Mouse (Mus musculus) lung, adult 2 months (tissue): ENCODE data around the gene Mucl1. TPM values are rescaled to one million over a fixed set of nuclear protein-coding genes. Genes with fewer than 3 reads are reported as not detected.
A peak's percentile ranks its signal among the peaks of the same experiment; 100 is the strongest.
"Not testable (repeated sequence)": the region's sequence is repeated elsewhere in the genome, so short reads cannot be mapped to it uniquely, and the experiment has no call there.

Experiments
- DNase-seq: peaks from one replicate; pipeline ENCODE4 v3.0.0; 2022
- H3K4me1 ChIP-seq: fragments of 200-500 bp; 2 replicates; pipeline ENCODE4 v1.6.1; 2011; ENCODE audit warnings: low read length; ENCODE audit not compliant: control insufficient read depth, insufficient read depth
- H3K4me3 ChIP-seq: fragments of 200-500 bp; replicated peaks from 2 replicates; pipeline ENCODE3; 2011; ENCODE audit warnings: low read depth, mild to moderate bottlenecking, control low read depth, low read length; ENCODE audit errors: extremely low read depth
- CTCF ChIP-seq: fragments of 200-500 bp; IDR thresholded peaks from 2 replicates; pipeline ENCODE4 v1.5.1; 2011; ENCODE audit warnings: mild to moderate bottlenecking, low read length, control low read depth; ENCODE audit not compliant: insufficient read depth
- POLR2A ChIP-seq: fragments of 200-500 bp; IDR thresholded peaks from 2 replicates; pipeline ENCODE4 v1.6.1; 2011; ENCODE audit warnings: low read depth, mild to moderate bottlenecking, control low read depth, low read length, borderline replicate concordance; ENCODE audit errors: extremely low read depth
- whole genome bisulfite sequencing: fragments of 180-500 bp; shearing (Covaris S2); methylation state at CpG from one replicate; pipeline ENCODE4 v1.1.7; 2018; 5-methylcytosine and 5-hydroxymethylcytosine counted together
- polyA plus RNA-seq: library from polyadenylated mRNA; depleted of rRNA; stranded (reverse); fragments of >200 nt; gene quantifications from 2 replicates; pipeline ENCODE4 v1.2.3, GENCODE M21; 2012; rRNA removed

The Mucl1 gene
- polyA plus RNA-seq, result not detected in 2 replicates

GRCm38 (mm10) chr15:103755369-103755768 is at the start of gene Mucl1:
Mucl1 (minus strand) TSS chr15:103755469.
- DNase-seq, result no peak
- H3K4me3 ChIP-seq, result no peak within 1 kb of the TSS
- TF ChIP-seq CTCF (no peak), POLR2A (no peak)
- WGBS, result 78% methylated on average over 2 of the region's 2 CpGs
- H3K4me1 ChIP-seq, result no peaks in the 10 kb centered on the region

- peak; percentile 13 for DNase-seq
- not testable (repeated sequence) for H3K4me1 ChIP-seq, H3K4me3 ChIP-seq
- peak; percentile 58 for TF ChIP-seq CTCF
- 3% methylated on average over 5 of the region's 5 CpGs for WGBS
Observed at GRCm38 (mm10) chr15:103766836-103767235, 11.6 kb upstream of the Mucl1 start.

GRCm38 (mm10) chr15:103716861-103717260 is 38.4 kb downstream of the Mucl1 start:
- DNase-seq, H3K4me3 ChIP-seq, H3K4me1 ChIP-seq: not testable (repeated sequence)
- 75% methylated on average over 5 of the region's 5 CpGs for WGBS

Other genes starting within 250 kb of the Mucl1 start
- gene Ppp1r1a, start 217.5 kb downstream of the Mucl1 start, polyA plus RNA-seq, result 6.9 and 9.0 TPM in 2 replicates
- not detected in 2 replicates for gene Glycam1, start 190.4 kb downstream of the Mucl1 start, polyA plus RNA-seq
- gene Mucl2, start 143.8 kb upstream of the Mucl1 start, polyA plus RNA-seq, result not detected in 2 replicates